Mouse (Mus musculus) lung, adult 2 months (tissue): ENCODE results near the gene Dmrtb1. TPM values are rescaled to one million over a fixed set of nuclear protein-coding genes. Genes with fewer than 3 reads are reported as not detected.

Source experiments
- DNase-seq: peaks from one replicate; pipeline ENCODE4 v3.0.0; 2022
- H3K4me1 ChIP-seq: fragments of 200-500 bp; 2 replicates; pipeline ENCODE4 v1.6.1; 2011; ENCODE audit warnings: low read length; ENCODE audit not compliant: control insufficient read depth, insufficient read depth
- H3K4me3 ChIP-seq: fragments of 200-500 bp; replicated peaks from 2 replicates; pipeline ENCODE3; 2011; ENCODE audit warnings: low read depth, mild to moderate bottlenecking, control low read depth, low read length; ENCODE audit errors: extremely low read depth
- CTCF ChIP-seq: fragments of 200-500 bp; IDR thresholded peaks from 2 replicates; pipeline ENCODE4 v1.5.1; 2011; ENCODE audit warnings: mild to moderate bottlenecking, low read length, control low read depth; ENCODE audit not compliant: insufficient read depth
- POLR2A ChIP-seq: fragments of 200-500 bp; IDR thresholded peaks from 2 replicates; pipeline ENCODE4 v1.6.1; 2011; ENCODE audit warnings: low read depth, mild to moderate bottlenecking, control low read depth, low read length, borderline replicate concordance; ENCODE audit errors: extremely low read depth
- WGBS: fragments of 180-500 bp; shearing (Covaris S2); methylation state at CpG from one replicate; pipeline ENCODE4 v1.1.7; 2018; 5-methylcytosine and 5-hydroxymethylcytosine counted together
- polyA plus RNA-seq: library from polyadenylated mRNA; depleted of rRNA; stranded (reverse); fragments of >200 nt; gene quantifications from 2 replicates; pipeline ENCODE4 v1.2.3, GENCODE M21; 2012; rRNA removed

Dmrtb1 gene
- polyA plus RNA-seq = 0.12 TPM in 1 of 2 replicates, not detected in the other

DNA sequence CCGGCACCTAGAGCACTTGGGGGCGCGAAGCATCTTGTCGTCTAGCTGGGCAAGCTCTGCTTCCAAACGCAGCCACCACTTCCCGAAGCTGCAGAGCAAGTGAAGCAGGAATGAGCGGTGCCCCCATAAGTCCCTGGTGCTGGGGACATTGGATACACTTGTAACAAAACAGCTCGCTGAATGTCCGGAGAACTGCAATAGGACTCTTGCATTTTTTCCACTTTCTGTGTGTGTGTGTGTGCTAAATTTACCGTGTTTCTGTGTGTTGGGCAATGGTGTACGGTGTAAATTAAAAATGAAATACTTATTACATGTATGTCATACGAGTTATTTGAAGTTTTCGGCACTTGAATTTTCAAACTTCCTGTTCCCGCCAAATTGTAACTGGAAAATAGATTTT, at the start of gene Dmrtb1:
Gene Dmrtb1, minus strand, starts transcription at position 101 of the 400 bp plus-strand sequence.
- DNase-seq = no peak
- no peaks in the 10 kb centered on the region for H3K4me1 ChIP-seq
- WGBS = 87% methylated on average over 14 of the region's 14 CpGs
- no peak for TF ChIP-seq CTCF
- no peak for TF ChIP-seq POLR2A
- H3K4me3 ChIP-seq = no peak within 1 kb of the TSS

DNA sequence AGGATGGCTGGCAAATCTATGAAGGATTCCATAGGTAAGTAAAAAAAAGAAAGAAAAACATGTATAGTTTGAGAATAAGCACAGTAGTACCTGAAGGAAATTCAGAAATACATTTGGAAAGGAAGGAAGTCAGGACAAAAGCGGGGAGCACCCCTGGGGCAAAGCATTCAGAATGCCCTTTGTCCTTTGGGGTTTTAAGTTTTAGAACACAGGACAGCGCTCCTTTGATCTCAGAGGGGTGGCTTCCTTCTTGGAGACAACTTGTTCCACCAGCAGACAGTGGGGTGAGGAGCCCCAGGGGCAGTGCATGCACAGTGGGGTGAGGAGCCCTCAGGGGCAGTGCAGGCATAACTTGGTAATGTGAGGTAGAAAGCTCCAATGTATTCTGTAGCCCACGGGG, 49.6 kb upstream of the Dmrtb1 start:
- TF ChIP-seq POLR2A (no peak), CTCF (no peak)
- no peak for DNase-seq
- no peak overlapping the region for H3K4me3 ChIP-seq
- H3K4me1 ChIP-seq = no peaks in the 10 kb centered on the region
- WGBS = 41% methylated on average over 3 of the region's 3 CpGs

DNA sequence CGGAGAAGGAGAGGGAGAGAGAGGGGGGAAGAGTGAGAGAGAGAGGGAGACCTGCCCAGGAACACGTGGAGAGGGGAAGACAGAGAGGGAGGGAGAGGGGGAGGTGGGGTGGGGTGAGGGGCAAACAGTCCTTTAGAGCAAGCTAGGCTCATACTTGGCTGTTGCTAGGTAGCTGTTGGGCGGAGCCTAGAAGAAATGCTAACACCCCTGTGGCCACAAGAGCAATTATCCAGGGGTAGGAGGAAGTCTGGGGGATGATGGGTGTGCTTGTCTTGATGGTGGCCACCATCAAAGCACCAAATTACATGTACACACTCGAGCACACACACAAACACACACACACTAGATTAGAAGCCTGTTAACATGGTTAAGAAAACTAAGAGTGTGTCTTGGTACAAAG, 48.6 kb upstream of the Dmrtb1 start:
- TF ChIP-seq CTCF = no peak
- TF ChIP-seq POLR2A = no peak
- Histone ChIP-seq H3K4me1 (no peaks in the 10 kb centered on the region), H3K4me3 (no peak overlapping the region)
- WGBS = 46% methylated on average over 4 of the region's 4 CpGs
- no peak for DNase-seq

DNA sequence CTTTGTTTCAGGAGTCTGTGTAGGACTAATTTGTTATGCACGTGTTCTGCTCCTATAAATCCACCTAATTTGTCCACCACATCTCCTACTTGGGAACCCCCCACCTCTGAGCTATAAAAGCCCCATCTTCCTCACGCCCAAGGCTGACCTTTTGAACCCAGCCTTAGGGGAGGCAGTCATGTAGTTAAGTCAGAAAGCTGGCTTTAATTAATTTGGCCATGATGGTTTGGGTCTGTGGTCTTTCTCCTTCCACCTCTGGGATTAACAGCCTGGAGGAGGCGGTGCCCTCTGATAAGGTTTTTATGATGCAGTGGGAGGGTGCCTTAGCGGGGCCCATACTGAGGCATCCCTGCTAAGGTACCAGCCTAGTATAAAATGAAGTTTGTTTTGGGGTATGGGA, 48.2 kb upstream of the Dmrtb1 start:
- no peaks in the 10 kb centered on the region for H3K4me1 ChIP-seq
- H3K4me3 ChIP-seq = no peak overlapping the region
- TF ChIP-seq POLR2A (no peak), CTCF (no peak)
- no peak for DNase-seq
- WGBS = 61% methylated on average over 4 of the region's 4 CpGs

DNA sequence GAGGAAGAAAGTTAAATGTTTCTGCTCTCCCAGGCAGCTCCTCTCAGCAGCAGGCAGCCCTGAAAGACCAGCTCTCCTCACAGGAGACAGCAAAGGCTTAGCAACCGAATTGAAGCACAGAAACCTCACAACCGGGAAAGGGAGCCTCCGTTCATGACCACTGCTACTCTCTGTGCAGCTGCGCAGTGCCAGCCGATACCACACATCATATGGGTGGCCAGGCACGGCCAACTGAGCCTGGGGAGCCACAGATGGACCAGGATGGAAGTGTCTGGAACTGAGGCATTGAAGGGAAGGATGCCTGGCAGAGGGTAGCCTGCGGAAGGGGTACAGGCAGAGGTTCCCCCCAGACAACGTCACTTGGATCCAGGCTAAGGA, 47.0 kb upstream of the Dmrtb1 start:
- 76% methylated on average over 8 of the region's 8 CpGs for WGBS
- no peak overlapping the region for H3K4me3 ChIP-seq
- no peak for DNase-seq
- no peaks in the 10 kb centered on the region for H3K4me1 ChIP-seq
- TF ChIP-seq POLR2A (no peak), CTCF (no peak)

DNA sequence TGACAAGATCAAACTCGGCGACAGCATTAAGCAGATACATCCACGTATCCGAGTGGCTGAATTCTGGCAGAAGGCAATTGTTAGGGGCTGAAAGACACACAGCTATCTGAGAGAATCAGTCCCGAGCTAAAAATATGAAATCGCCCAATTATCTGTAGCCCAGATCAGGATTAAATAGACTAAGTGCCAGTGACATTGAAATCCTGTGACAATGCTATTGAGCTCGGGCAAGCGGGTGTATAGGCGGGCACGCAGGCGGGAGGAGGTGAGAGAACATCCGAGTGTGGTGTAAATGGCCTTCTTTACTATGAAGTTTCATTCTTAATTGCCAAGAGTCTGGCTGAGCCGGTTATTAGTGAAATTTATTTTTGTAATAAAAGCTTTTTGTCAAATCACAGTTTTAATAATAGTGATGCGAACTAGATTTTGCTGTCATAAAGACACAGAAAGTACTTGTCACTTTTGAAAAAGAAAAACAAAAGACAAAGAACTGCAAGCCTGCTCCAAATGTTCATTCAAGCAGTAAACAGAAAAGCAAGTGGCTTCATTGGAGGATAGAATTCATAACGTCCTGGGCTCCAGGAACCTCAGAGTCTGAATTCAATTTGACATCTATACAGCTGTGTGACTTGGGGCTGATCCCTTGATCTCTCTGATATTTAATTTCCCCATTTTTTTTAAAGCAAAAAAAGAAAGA, 46.5 kb upstream of the Dmrtb1 start:
- 75% methylated on average over 15 of the region's 15 CpGs for WGBS
- Histone ChIP-seq H3K4me3 (no peak overlapping the region), H3K4me1 (no peaks in the 10 kb centered on the region)
- no peak for DNase-seq
- TF ChIP-seq CTCF (no peak), POLR2A (no peak)

DNA sequence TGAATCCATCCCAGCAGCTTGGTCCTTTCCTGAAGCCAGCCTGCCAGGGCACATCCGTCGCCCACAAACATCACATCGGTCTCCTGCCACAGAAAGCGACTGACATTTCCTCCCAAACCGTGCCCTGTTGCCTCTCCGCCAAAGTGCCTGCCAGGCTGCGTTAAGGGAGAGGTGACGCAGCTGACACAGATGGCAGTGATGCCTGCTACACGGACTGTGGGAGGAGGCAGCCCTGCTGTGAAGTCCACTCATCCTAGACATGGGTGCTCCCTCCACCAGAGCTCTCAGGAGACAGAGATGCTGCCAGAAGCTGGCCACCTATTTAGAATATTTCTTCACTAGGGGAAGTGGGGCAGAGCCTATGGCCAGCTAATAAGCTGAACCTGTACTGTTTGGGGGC, 41.4 kb upstream of the Dmrtb1 start:
- TF ChIP-seq CTCF (no peak), POLR2A (no peak)
- WGBS = 54% methylated on average over 9 of the region's 9 CpGs
- Histone ChIP-seq H3K4me1 (no peaks in the 10 kb centered on the region), H3K4me3 (no peak overlapping the region)
- DNase-seq = no peak

DNA sequence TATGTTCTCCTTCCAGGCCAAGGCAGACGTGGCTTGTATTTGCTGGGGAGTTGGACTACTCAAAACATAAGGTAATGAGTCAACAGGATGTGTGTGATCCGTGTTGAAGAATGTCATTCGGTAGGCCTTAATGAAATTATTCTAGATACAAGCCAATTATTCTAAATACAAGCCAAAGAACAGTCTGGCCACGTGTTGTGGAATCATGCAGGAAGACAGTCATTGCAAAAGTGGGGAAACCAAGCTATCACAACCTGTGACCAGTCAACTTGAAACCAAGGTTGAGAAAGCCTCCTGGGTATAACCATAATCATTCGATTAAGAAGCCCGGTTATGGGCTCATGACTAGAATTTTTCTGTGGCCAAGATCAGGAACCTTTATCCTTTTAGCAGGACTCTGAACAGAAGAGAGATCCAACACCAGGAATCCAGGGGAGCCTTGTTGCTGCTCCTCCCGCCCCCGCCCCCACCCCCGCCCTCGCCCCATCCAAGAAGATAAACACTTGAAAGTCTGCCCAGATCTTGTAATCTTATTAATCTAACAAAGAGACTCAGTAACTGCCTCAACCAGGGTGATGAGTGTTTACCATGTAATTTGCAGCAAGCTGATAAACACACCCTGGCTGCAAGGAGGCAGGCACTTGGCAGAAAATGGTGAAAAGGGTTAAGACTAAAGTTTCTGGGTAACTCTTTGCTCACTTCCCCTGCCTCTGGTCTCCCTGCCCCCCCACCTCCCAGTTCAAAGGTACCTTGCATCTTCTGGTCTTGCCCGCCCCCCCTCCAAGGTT, 36.2 kb upstream of the Dmrtb1 start:
- no peak overlapping the region for H3K4me3 ChIP-seq
- DNase-seq = no peak
- TF ChIP-seq POLR2A (no peak), CTCF (no peak)
- 55% methylated on average over 11 of the region's 11 CpGs for WGBS
- no peaks in the 10 kb centered on the region for H3K4me1 ChIP-seq

DNA sequence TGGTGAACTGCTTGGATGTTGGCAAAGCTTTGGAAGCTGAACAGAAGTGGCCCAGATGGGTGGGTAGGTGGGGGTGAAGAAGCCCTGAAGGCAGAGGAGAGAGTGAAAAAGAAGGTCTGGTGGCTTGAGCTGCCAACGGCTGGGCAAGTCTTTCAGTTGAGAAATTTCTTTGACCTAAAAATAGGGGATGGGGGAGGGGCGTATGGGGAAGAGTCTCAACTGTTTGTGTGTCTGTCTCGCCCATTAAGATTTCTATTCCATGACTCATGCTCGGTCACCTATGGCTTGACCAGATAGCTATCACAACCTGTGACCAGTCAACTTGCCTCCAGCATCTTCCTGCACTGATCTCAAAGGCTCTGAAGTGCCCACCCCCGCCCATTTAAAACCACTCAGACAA, 35.1 kb upstream of the Dmrtb1 start:
- 43% methylated on average over 5 of the region's 5 CpGs for WGBS
- no peak for TF ChIP-seq POLR2A
- no peak for TF ChIP-seq CTCF
- no peak for DNase-seq
- Histone ChIP-seq H3K4me3 (no peak overlapping the region), H3K4me1 (no peaks in the 10 kb centered on the region)

DNA sequence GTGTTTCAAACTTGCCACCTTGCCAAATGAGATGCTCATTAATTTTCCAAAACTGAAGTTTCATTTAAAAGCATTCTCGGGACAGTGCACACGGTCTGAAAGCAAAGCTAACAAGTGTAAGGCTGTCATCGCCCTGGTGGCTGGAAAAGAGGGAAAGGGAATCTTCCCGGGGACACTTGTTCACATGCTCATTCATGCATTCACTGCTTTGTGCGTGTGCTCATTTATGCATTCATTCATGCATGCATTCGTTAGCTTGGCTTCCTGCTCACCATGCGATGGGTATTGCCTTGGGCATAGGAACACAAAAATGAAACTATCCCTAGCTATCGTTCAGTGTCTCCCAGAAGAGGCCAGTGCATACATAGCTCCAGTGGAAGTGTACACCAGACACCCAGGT, 34.7 kb upstream of the Dmrtb1 start:
- no peak for DNase-seq
- no peaks in the 10 kb centered on the region for H3K4me1 ChIP-seq
- WGBS = 81% methylated on average over 8 of the region's 8 CpGs
- H3K4me3 ChIP-seq = no peak overlapping the region
- no peak for TF ChIP-seq CTCF
- no peak for TF ChIP-seq POLR2A
